Mouse (Mus musculus): Measurements from ENCODE around the gene Cep170b.

- no peak for TF ChIP-seq GATA1 (IDR thresholded peaks at IDR 0.05; ENCODE audit: borderline replicate concordance, low read length)
- TF ChIP-seq FLI1 (IDR thresholded peaks at IDR 0.05; ENCODE audit: low read length) = no peak
Observed at GRCm38 (mm10) chr12:112746461-112746807, 26.2 kb downstream of the Cep170b start.
